8 mouse cellular contexts compared by ENCODE assay signal in the genomic region with DNA sequence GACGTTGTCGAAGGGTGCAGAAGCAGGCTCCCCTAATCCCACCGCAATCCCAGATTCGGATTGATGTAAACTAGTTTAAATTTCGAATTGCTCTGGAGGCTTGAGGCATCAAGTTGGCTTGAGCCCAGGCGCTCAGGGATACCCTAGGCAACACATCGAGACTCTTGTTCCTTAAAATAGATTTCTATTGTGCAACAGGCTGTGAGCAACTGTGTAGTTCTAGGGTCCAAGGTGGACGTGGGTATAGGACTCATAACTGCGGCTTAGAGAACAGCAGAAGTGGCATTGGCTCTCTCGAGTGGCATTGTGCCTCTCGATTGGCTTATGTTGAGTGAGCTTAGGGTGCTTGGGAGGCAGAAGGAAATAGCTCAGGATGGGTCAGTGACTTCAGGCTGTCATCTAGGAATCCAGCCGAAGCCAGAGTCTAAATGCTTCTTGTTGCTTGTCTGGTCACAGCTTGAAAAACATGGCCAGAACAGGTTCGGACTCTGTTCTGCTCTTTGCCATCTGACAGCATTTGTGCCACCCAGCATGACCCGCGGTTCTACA. TPM values are rescaled to one million over a fixed set of nuclear protein-coding genes. Genes with fewer than 3 reads are reported as not detected.
DNase-seq lines count a peak whose midpoint lies in the region; ATAC-seq and TF ChIP-seq lines count a peak whose summit lies in the region.

No protein-coding gene starts in this region.

- peak overlapping the region; percentile 64 to 97 for H3K4me3 ChIP-seq in MEL (ENCODE audit: control insufficient read depth in 1 of 2, insufficient read depth in 1 of 2, low read depth in 2 of 2, low read length in 2 of 2)
- H3K4me3 ChIP-seq in heart, embryonic 16.5 days (ENCODE audit: low read length) = peak overlapping the region; percentile 87
- peak overlapping the region; percentile 73 for H3K4me3 ChIP-seq in limb, embryonic 12.5 days (replicated peaks)

- no peaks in the 10 kb centered on the region for H3K9me3 ChIP-seq in MEL (replicated peaks; ENCODE audit: insufficient read depth, low read length)
- peaks cover 6% of the 10 kb centered on the region; the same call in 1 of the 2 replicates for H3K9me3 ChIP-seq in heart, embryonic 16.5 days (replicated peaks; ENCODE audit: control insufficient read depth, low read length)
- H3K9me3 ChIP-seq in limb, embryonic 12.5 days = peaks cover 10% of the 10 kb centered on the region

- peak; percentile 54 for DNase-seq in adrenal gland, postnatal 10 days
- DNase-seq in adrenal gland, postnatal 4 days (ENCODE audit: low spot score in 2 of 2) = no peak
- peak; percentile 69 for DNase-seq in MEL (ENCODE audit: low read depth, low spot score)
- DNase-seq in layer of hippocampus, postnatal 10 days (ENCODE audit: low spot score in 2 of 2) = no peak
- no peak for DNase-seq in right cerebral cortex, postnatal 25 days

- peaks cover 0 to 11% of the 10 kb centered on the region in 2 experiments; a peak in 2 of 4 replicates for H3K36me3 ChIP-seq in MEL (ENCODE audit: control insufficient read depth in 1 of 2, insufficient read depth in 2 of 2, low read length in 2 of 2)
- peaks cover 12% of the 10 kb centered on the region for H3K36me3 ChIP-seq in heart, embryonic 16.5 days (ENCODE audit: control insufficient read depth, insufficient read depth)
- peaks cover 14% of the 10 kb centered on the region for H3K36me3 ChIP-seq in limb, embryonic 12.5 days

- peaks cover 25% of the 10 kb centered on the region for H3K79me2 ChIP-seq in MEL (ENCODE audit: control insufficient read depth, insufficient read depth, low read length, poor library complexity)

- peak overlapping the region; percentile 98 for H3K9ac ChIP-seq in MEL (ENCODE audit: control insufficient read depth, low read depth, low read length, poor library complexity, severe bottlenecking)
- H3K9ac ChIP-seq in heart, embryonic 16.5 days (ENCODE audit: low read length) = peak overlapping the region; percentile 90
- peak overlapping the region; percentile 95 for H3K9ac ChIP-seq in limb, embryonic 12.5 days (replicated peaks)

- H3K27ac ChIP-seq in MEL (ENCODE audit: control insufficient read depth, low read depth, low read length) = peak overlapping the region; percentile 98
- H3K27ac ChIP-seq in heart, embryonic 16.5 days (ENCODE audit: low read length) = peak overlapping the region; percentile 99
- peak overlapping the region; percentile 100 for H3K27ac ChIP-seq in limb, embryonic 12.5 days

- peak overlapping the region; percentile 92 for H3K4me2 ChIP-seq in heart, embryonic 16.5 days (ENCODE audit: low read depth, low read length)
- H3K4me2 ChIP-seq in limb, embryonic 12.5 days = peak overlapping the region; percentile 92

- TF ChIP-seq POLR2A in MEL (IDR thresholded peaks at IDR 0.05; ENCODE audit: control insufficient read depth in 1 of 2, insufficient read depth in 1 of 2, low read depth in 1 of 2, low read length in 2 of 2, poor library complexity in 1 of 2) = no peak

- no peak for TF ChIP-seq RAD21 in MEL (IDR thresholded peaks at IDR 0.05; ENCODE audit: low read depth, low read length)

- TF ChIP-seq CTCF in MEL (IDR thresholded peaks at IDR 0.05 in 2 of 3, conservative IDR thresholded peaks at IDR 0.05 in 1 of 3; ENCODE audit: control insufficient read depth in 1 of 3, insufficient read depth in 1 of 3, low read depth in 2 of 3, low read length in 3 of 3, poor library complexity in 1 of 3, severe bottlenecking in 1 of 3) = no peak

- no peak for ATAC-seq in heart, embryonic 16.5 days (replicated peaks; ENCODE audit: extremely low read depth, insufficient read depth, low FRiP score)
- ATAC-seq in limb, embryonic 12.5 days (ENCODE audit: insufficient number of reproducible peaks, insufficient read depth, low FRiP score, low TSS enrichment, low read depth) = no peak
- ATAC-seq in monocyte, adult 5-6 weeks (replicated peaks; ENCODE audit: insufficient number of reproducible peaks, low FRiP score, low TSS enrichment, poor library complexity, severe bottlenecking) = 0 out of 2 replicates have a peak, but pooled peaks have one; percentile 4

- H3K27me3 ChIP-seq in MEL (ENCODE audit: control insufficient read depth in 1 of 2, insufficient read depth in 2 of 2, low read length in 2 of 2) = no peaks in the 10 kb centered on the region
- H3K27me3 ChIP-seq in heart, embryonic 16.5 days (ENCODE audit: control insufficient read depth, insufficient read depth, low read length) = peaks cover 15% of the 10 kb centered on the region
- H3K27me3 ChIP-seq in limb, embryonic 12.5 days = peaks cover 34% of the 10 kb centered on the region

- WGBS in heart, embryonic 16.5 days = 13% methylated on average over 15 of the region's 15 CpGs
- 31% methylated on average over 15 of the region's 15 CpGs for WGBS in limb, embryonic 12.5 days

- peaks cover 5 to 20% of the 10 kb centered on the region in 2 experiments; a peak in 3 of 4 replicates for H3K4me1 ChIP-seq in MEL (ENCODE audit: control insufficient read depth in 1 of 2, insufficient read depth in 2 of 2, low read length in 2 of 2)
- H3K4me1 ChIP-seq in heart, embryonic 16.5 days (ENCODE audit: control insufficient read depth, insufficient read depth, low read length) = peaks cover 25% of the 10 kb centered on the region
- peaks cover 37% of the 10 kb centered on the region for H3K4me1 ChIP-seq in limb, embryonic 12.5 days (replicated peaks)

- no peak for TF ChIP-seq EP300 in MEL (IDR thresholded peaks at IDR 0.05; ENCODE audit: low read depth in 1 of 2, low read length in 2 of 2)

TF ChIP-seq in MEL, 35 proteins besides CTCF, POLR2A, EP300 and RAD21:
- no peak for TF ChIP-seq ELF1 (IDR thresholded peaks at IDR 0.05; ENCODE audit: low read depth, low read length)
- no peak for TF ChIP-seq USF1 (IDR thresholded peaks at IDR 0.05; ENCODE audit: low read depth, low read length)
- TF ChIP-seq ETS1 (IDR thresholded peaks at IDR 0.05; ENCODE audit: low read depth, low read length) = no peak
- no peak for TF ChIP-seq SIN3A (IDR thresholded peaks at IDR 0.05; ENCODE audit: low read length)
- TF ChIP-seq KAT2A (conservative IDR thresholded peaks at IDR 0.05; ENCODE audit: low read depth, low read length) = no peak
- TF ChIP-seq JUND (IDR thresholded peaks at IDR 0.05; ENCODE audit: low read depth, low read length) = no peak

RNA-seq across cellular contexts. Expression of a gene that starts 0.6 kb away (rescaled TPM):
- total RNA-seq in adrenal gland, postnatal 10 days (2021) = 100 to 1,000 TPM; 175 to 186 TPM
- total RNA-seq in adrenal gland, postnatal 4 days (2021) = 100 to 1,000 TPM; 168 to 181 TPM
- total RNA-seq in MEL (2012; rRNA removed) = 134 and 148 TPM in 2 replicates
- polyA plus RNA-seq in MEL (2012; ENCODE audit: insufficient read depth in 1 of 2, insufficient read length in 2 of 2, low read depth in 1 of 2, low replicate concordance in 2 of 2, missing spikeins in 1 of 2) = 100 to 1,000 TPM in 1 of 2 experiments, not detected in 1; 336 TPM
- polyA plus RNA-seq in heart, embryonic 16.5 days (2015; fragmentation: Nextera tagmentation; extraction: Ambion mirVana) = 49.0 and 94.2 TPM in 2 replicates
- 160 and 165 TPM in 2 replicates for polyA plus RNA-seq in limb, embryonic 12.5 days (2016; fragmentation: Nextera tagmentation; extraction: Ambion mirVana)
- total RNA-seq in monocyte, adult 5-6 weeks (2017) = 44.8 to 67.8 TPM (median 54.9 TPM) in 3 replicates
- 100 to 1,000 TPM; 198 to 220 TPM for total RNA-seq in layer of hippocampus, postnatal 10 days (2021)

RNA-seq across cellular contexts. Expression of a gene that starts 4.1 kb away (rescaled TPM):
- total RNA-seq in adrenal gland, postnatal 10 days (2021) = 100 to 1,000 TPM; 165 to 169 TPM
- 100 to 1,000 TPM; 181 to 189 TPM for total RNA-seq in adrenal gland, postnatal 4 days (2021)
- total RNA-seq in MEL (2012; rRNA removed) = 94.9 and 100 TPM in 2 replicates
- polyA plus RNA-seq in MEL (2012; ENCODE audit: insufficient read depth in 1 of 2, insufficient read length in 2 of 2, low read depth in 1 of 2, low replicate concordance in 2 of 2, missing spikeins in 1 of 2) = 100 to 1,000 TPM in 1 of 2 experiments, not detected in 1; 180 TPM
- 146 TPM in 2 replicates for polyA plus RNA-seq in heart, embryonic 16.5 days (2015; fragmentation: Nextera tagmentation; extraction: Ambion mirVana)
- 102 and 104 TPM in 2 replicates for polyA plus RNA-seq in limb, embryonic 12.5 days (2016; fragmentation: Nextera tagmentation; extraction: Ambion mirVana)
- total RNA-seq in monocyte, adult 5-6 weeks (2017) = 277 to 386 TPM (median 313 TPM) in 3 replicates
- total RNA-seq in layer of hippocampus, postnatal 10 days (2021) = 100 to 1,000 TPM; 133 to 151 TPM

RNA-seq across cellular contexts. Expression of a gene that starts 15.9 kb away (rescaled TPM):
- total RNA-seq in adrenal gland, postnatal 10 days (2021) = 1 to 10 TPM; 2.1 to 4.9 TPM
- total RNA-seq in adrenal gland, postnatal 4 days (2021) = 1 to 10 TPM; 5.5 to 6.0 TPM
- 0.77 and 0.85 TPM in 2 replicates for total RNA-seq in MEL (2012; rRNA removed)
- 1 to 10 TPM in 1 of 2 experiments, not detected in 1; 2.4 TPM for polyA plus RNA-seq in MEL (2012; ENCODE audit: insufficient read depth in 1 of 2, insufficient read length in 2 of 2, low read depth in 1 of 2, low replicate concordance in 2 of 2, missing spikeins in 1 of 2)
- polyA plus RNA-seq in heart, embryonic 16.5 days (2015; fragmentation: Nextera tagmentation; extraction: Ambion mirVana) = 1.7 and 2.1 TPM in 2 replicates
- polyA plus RNA-seq in limb, embryonic 12.5 days (2016; fragmentation: Nextera tagmentation; extraction: Ambion mirVana) = 3.8 and 3.9 TPM in 2 replicates
- 0.19 to 0.48 TPM in 2 of 3 replicates, not detected in the other for total RNA-seq in monocyte, adult 5-6 weeks (2017)
- 10 to 100 TPM; 14.3 to 17.7 TPM for total RNA-seq in layer of hippocampus, postnatal 10 days (2021)

RNA-seq across cellular contexts. Expression of a gene that starts 28.9 kb away (rescaled TPM):
- 10 to 100 TPM; 11.3 to 13.6 TPM for total RNA-seq in adrenal gland, postnatal 10 days (2021)
- total RNA-seq in adrenal gland, postnatal 4 days (2021) = 10 to 100 TPM; 18.4 to 18.5 TPM
- total RNA-seq in MEL (2012; rRNA removed) = 15.8 and 16.8 TPM in 2 replicates
- polyA plus RNA-seq in MEL (2012; ENCODE audit: insufficient read depth in 1 of 2, insufficient read length in 2 of 2, low read depth in 1 of 2, low replicate concordance in 2 of 2, missing spikeins in 1 of 2) = 10 to 100 TPM in 1 of 2 experiments, not detected in 1; 36.3 TPM
- polyA plus RNA-seq in heart, embryonic 16.5 days (2015; fragmentation: Nextera tagmentation; extraction: Ambion mirVana) = 17.4 and 20.4 TPM in 2 replicates
- 28.7 and 29.9 TPM in 2 replicates for polyA plus RNA-seq in limb, embryonic 12.5 days (2016; fragmentation: Nextera tagmentation; extraction: Ambion mirVana)
- 3.6 to 5.7 TPM (median 3.8 TPM) in 3 replicates for total RNA-seq in monocyte, adult 5-6 weeks (2017)
- total RNA-seq in layer of hippocampus, postnatal 10 days (2021) = 10 to 100 TPM; 25.8 to 27.3 TPM

RNA-seq across cellular contexts. Expression of a gene that starts 39.8 kb away (rescaled TPM):
- total RNA-seq in adrenal gland, postnatal 10 days (2021) = 100 to 1,000 TPM; 218 to 247 TPM
- total RNA-seq in adrenal gland, postnatal 4 days (2021) = 100 to 1,000 TPM; 392 to 400 TPM
- total RNA-seq in MEL (2012; rRNA removed) = 605 and 702 TPM in 2 replicates
- polyA plus RNA-seq in MEL (2012; ENCODE audit: insufficient read depth in 1 of 2, insufficient read length in 2 of 2, low read depth in 1 of 2, low replicate concordance in 2 of 2, missing spikeins in 1 of 2) = 1,000 to 10,000 TPM in 1 of 2 experiments, 100 to 1,000 TPM in 1; 104 to 1,160 TPM
- polyA plus RNA-seq in heart, embryonic 16.5 days (2015; fragmentation: Nextera tagmentation; extraction: Ambion mirVana) = 123 and 143 TPM in 2 replicates
- polyA plus RNA-seq in limb, embryonic 12.5 days (2016; fragmentation: Nextera tagmentation; extraction: Ambion mirVana) = 496 and 531 TPM in 2 replicates
- 150 to 169 TPM (median 158 TPM) in 3 replicates for total RNA-seq in monocyte, adult 5-6 weeks (2017)
- total RNA-seq in layer of hippocampus, postnatal 10 days (2021) = 100 to 1,000 TPM; 279 to 301 TPM

Comparison
In these comparisons a context has a peak if more than half of its experiments do, and no peak if none do; other contexts are left out.
1. DNase-seq: peak in adrenal gland, postnatal 10 days (single experiment) and MEL (single experiment); none in adrenal gland, postnatal 4 days (0 of 2), layer of hippocampus, postnatal 10 days (0 of 2) and right cerebral cortex, postnatal 25 days (single experiment).
2. Peak in every context shown above with its lines, with median percentiles within 50 percentile points of each other: H3K27ac ChIP-seq, H3K4me3 ChIP-seq and H3K9ac ChIP-seq.